Mouse (Mus musculus): ENCODE data around the gene Inf2.
A peak's percentile ranks its signal among the peaks of the same experiment; 100 is the strongest.

Gene Inf2

GRCm38 (mm10) chr12:112596454-112596853, 7.9 kb downstream of the Inf2 start:
- no peak for DNase-seq

DNA sequence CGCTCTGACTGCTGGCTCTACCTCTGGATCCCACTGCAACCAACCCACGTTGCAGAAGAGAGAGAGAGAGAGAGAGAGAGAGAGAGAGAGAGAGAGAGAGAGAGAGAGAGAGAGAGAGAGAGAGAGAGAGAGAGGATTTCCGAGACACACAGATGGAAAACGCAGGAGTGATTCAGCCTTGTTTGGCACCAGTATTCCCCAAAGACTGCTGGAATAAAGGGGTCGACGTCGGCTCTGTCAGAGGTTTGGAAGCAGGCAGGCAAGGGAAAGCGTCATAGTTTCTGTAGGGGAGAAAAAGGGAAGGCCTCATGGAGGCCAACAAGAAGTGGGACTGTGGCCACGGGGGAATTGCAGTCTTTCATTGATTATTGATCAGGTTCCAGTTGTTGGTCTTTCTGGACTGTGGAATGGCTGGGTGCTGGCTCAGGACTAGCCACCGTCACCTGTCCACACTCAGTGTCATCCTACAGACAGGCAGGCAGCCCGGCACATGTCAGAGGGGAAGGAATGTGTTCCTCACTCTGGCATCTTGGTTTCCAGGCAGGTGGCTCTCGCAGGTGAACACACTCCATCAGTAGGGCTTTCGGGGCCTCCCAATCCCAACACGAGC, 8.4 kb downstream of the Inf2 start:
- no peak for DNase-seq

DNA sequence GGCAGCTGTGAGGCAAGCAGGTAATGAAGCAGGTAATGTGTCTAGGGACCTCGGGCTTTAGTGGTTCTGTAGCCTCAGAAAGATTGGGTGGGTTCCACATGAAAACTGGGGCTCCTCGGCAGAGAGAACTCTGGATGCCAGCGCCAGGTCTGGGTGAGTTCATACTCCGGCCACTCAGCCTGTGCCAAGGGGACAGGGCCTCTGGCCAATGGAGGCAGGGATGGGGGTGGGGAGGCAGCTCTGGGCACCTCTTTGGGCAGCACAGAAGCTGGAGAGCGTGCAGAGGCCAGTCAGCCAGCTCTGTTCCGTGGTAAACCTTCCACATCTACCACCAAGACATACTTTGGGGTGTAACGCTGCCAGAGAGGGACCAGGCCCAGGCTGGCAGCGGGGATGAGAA, 9.0 kb downstream of the Inf2 start:
- peak; percentile 44 for DNase-seq

DNA sequence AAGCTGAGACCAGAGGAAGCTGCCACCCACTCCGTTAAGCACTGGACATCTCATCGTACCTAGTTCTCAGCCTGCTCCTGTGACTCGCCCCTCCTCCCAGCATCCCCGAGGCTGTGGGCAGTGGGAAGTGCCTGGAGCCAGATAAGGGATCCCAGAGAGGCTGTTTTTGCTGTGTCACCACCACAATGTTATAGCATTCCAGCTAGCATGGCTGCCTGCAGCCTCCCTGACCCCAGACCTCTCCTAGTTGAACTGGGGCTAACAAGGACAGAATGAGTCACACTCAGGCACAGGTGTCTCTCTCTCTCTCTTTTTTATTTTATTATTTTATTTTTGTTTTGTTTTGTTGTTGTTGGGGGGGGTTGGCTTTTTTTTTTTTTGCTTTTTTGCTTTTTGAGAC, 10.6 kb downstream of the Inf2 start:
- DNase-seq: no peak

DNA sequence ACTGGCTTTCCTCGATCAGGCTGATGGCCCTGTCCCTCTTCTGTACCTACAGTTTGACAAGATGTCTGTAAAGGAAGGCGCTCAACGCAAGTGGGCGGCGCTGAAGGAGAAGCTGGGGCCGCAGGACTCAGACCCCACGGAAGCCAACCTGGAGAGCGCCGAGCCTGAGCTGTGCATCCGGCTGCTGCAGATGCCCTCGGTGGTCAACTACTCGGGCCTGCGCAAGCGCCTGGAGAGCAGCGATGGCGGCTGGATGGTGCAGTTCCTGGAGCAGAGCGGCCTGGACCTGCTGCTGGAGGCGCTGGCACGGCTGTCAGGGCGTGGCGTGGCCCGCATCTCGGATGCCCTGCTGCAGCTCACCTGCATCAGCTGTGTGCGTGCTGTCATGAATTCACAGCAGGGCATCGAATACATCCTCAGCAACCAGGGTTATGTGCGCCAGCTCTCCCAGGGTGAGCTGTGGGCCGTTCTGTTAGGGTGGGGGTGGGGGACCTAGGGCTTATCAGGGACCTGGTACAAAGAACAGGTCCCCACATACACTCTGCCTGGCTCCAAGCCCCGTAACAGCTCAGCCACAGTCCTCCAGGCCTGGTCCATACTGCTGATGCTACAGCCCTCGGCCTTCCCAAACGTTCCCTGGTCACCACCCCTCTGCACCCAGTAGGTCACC, 11.5 kb downstream of the Inf2 start:
- DNase-seq: no peak

DNA sequence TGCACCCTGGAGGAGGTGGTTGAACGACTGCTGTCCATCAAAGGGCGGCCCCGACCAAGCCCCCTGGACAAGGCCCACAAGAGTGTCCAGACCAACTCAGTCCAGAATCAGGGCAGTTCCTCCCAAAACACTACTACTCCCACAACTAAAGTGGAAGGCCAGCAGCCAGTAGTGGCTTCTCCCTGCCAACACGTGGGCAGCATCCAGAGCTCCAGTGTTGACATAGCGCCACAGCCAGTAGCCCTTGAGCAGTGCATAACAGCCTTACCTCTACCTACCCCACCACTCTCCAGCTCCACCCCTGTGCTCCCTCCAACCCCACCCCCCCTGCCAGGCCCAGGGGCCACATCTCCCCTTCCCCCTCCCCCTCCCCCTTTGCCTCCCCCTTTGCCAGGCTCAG, 15.4 kb downstream of the Inf2 start:
- no peak for DNase-seq

DNA sequence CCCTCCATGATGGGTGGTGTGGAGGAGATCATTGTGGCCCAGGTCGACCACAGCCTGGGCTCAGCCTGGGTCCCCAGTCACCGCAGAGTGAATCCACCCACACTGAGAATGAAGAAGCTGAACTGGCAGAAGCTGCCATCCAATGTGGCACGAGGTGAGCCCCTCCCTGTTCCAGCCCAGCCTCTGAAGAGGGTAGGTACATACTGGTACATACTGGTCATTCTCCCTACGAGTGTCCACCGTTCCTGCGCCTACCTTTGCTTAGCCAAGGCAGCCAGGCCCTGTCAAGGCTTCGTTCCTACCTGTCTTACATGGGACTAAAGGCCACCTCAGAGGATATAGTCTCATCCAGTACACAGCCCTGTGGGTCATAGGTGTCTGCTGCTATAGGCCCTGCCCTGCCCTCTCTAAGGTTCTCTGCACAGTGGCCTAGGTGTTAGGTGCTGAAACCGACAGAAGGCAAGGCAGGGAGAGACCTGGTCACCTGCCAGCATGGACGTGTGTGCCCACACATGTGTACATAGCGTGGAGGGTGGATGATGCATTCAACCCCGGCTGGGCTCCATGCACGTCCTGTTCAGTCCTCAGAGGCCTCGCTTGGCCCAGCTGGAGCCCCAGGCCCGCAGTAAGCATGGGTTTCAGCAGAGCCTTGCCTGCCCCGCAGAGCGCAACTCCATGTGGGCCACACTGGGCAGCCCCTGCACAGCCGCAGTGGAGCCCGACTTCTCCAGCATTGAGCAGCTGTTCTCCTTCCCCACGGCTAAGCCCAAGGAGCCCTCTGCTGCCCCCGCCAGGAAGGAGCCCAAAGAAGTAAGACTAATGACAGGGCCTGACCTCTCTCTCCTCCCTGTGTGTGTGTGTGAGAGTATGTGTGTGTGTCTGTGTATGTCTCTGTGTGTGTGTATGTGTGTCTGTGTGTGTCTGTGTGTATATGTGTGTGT, 16.4 kb downstream of the Inf2 start:
- DNase-seq: no peak

DNA sequence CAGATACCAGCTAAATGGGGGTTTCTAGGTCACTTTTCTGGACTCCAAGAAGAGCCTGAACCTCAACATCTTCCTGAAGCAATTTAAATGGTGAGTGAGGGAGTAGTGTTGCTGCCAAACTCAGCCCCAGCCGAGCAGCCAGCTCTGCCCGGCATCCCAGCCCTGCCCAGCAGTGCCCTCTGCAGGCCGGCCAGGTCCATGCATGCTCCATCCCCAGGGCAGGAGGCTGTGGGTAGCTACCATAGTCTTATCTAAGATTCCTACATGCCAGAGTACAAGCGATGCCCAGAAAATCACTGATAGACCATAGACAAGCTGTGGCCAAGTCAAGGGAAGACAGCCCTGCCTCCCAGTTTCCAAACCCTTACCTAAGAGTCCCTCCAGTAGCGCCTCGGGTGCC, 17.2 kb downstream of the Inf2 start:
- peak; percentile 67 for DNase-seq

DNA sequence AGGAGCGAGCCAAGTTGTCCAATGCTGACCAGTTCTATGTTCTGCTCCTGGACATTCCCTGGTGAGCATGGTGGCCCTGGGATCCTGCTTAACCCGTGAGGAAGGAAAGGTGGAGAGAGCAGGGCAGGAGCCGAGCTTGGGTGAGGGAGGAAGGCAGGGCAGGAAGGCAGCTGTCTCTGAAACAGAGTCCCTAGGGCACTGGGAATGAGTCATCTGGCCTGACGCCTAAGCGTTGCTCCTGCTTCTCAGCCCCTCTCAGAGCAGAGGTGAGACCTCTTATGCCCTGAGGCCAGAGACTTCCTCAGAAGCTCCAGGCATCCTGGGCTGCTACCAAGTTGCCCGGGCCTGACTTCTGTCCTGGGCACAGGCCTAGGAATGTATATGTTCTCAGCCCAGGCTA, 18.4 kb downstream of the Inf2 start:
- DNase-seq: no peak

DNA sequence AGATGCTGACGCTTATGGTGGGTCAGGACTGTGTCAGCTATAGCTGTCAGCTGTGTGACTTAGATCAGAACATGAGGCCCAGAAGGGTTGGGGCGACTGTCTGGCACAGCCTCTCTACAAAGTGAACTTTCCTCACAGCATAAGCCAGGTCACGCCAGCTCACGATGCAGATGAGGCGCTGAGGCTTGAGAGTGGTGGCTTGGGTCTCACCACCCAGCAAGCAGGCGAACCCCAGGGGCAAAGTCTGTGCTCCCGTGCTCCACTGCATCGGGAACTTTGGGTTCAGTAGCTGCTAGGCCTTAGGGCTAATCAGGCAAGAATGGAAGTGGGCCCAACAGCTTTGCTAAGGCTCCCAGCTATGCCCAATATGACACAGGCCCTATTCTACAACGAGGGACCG, 20.4 kb downstream of the Inf2 start:
- no peak for DNase-seq

- DNase-seq: no peak
Measured at GRCm38 (mm10) chr12:112616668-112617067, 28.1 kb downstream of the Inf2 start.

GRCm38 (mm10) chr12:112617184-112617583, 28.6 kb downstream of the Inf2 start:
- DNase-seq: no peak

DNA sequence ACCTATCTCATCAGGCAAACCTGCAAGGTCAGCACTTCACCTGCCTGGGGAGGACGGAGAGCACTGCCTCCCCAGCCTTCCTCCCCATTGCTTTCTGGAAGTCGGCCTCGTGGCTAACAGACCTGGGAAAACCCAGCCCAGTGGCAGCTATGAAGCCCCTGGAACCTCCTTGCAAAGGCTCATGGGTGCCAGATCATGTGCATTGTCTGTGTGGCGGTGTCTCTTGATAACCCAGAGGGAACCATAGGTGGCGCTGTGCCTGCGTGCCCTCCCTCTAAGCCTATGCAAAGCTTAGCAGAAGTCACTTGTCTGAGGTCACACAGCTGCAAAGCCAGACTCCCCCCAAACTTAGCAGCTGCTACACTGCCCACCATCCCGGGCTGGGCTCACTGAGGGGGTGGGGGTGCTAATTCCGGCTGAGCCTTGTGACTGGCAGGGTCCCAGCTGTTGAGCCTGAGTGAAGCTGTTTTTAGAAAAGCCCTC, 29.4 kb downstream of the Inf2 start:
- DNase-seq: peak; percentile 37

- DNase-seq: peak; percentile 29
Measured at GRCm38 (mm10) chr12:112618981-112619685, 30.5 kb downstream of the Inf2 start.

- DNase-seq: peak; percentile 56
Measured at GRCm38 (mm10) chr12:112619686-112620353, 31.2 kb downstream of the Inf2 start, which contains the start of gene Adssl1. TSS of gene Adssl1 (plus strand) at chr12:112620045.

GRCm38 (mm10) chr12:112620354-112621061, 31.9 kb downstream of the Inf2 start:
- no peak for DNase-seq

- DNase-seq: no peak
Measured at GRCm38 (mm10) chr12:112621900-112622299, 33.3 kb downstream of the Inf2 start.

- DNase-seq: peak; percentile 47
Measured at GRCm38 (mm10) chr12:112623742-112624141, 35.2 kb downstream of the Inf2 start.

GRCm38 (mm10) chr12:112625700-112626099, 37.1 kb downstream of the Inf2 start:
- no peak for DNase-seq

DNA sequence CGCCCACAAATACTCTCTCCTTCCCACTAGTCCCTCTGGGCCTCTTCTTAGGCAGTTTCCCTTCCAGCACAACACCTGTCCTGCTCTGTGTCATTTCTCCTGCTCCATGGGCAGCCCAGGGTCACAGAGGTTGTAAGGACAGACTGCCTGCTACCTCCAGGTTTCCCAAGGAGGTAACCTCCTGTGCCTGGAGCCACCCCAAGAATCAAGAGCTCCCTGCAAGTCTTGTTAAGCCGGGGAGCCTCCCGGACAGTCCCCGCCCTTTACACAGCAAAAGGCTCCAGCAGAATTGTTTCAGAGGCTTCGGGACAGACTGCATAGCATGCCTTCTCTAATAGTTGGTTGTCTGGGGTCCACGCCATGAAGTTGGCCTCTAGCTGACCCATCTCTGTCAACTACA, 37.9 kb downstream of the Inf2 start:
- DNase-seq: no peak

DNA sequence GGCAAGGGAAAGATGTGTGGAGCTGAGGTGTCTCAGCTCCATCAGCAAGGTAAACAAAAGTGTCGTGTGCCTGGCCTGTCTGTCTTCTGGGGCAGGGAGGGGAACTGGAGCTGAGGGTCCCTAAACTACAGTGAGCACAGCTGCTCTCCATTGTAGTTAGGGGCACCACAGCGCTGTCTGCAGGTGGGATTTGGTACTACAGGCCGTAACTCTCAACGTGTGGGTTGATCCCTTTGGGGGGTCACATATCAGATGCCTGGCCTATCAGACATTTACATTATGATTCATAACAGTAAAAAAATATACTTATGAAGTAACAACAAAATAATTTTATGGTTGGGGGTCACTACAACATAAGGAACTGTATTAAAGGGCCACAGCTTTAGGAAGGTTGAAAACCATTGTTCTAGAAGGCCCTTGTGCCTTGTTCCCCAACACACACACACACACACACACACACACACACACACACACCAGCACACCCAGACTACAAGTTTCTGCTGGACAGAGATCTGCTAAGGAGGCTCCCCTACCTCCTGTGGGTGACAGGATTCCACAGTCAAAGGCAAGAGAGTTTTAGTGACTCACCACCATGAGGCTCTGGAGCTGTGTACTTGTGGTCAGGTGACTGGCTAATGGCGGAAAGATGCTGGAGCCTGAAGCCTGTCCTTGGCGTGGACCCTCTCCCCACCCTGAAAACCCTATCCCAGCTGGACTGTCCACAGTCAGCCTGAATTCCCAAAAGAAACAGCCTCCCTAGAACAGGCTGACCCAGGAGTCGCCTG, 38.7 kb downstream of the Inf2 start:
- no peak for DNase-seq

Data from cerebellum, adult 11-12 months (tissue).